13 mouse cellular contexts compared by ENCODE assay signal in the genomic region with DNA sequence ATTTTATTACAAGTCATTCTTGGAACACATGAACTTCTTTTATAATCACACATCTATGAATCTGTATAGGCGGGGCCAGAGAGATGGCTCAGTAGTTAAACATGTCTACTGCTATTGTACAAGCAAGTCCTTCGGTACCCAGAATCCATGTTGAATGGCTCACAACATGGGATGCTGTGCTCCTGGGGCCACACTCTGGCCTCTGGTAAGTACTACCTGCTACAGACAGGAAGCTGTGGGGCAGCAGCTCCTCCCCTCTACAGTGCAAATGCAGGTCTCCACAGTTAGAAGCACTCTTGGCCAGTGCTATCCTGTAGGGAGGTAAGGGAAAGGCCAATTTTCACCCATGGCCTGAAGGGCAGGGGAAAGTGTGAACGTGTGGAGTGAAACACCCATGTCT.
"Had no signal": no experiment of that assay in that cellular context is flagged by ENCODE, and none has a peak within 500 bp of the region (broad histone marks: within the 10 kb centered on the region; RNA-seq: fewer than 3 reads in every experiment).

No protein-coding gene starts in this region.

- H3K27ac ChIP-seq: kidney, postnatal 0 days; left cerebral cortex, adult 2 months; liver, embryonic 14.5 days; midbrain, embryonic 12.5 days; neural tube, embryonic 15.5 days had no signal

- DNase-seq: lung, adult 18-20 months; lung, postnatal 36 days; retina, postnatal 1 day; right cerebral cortex, postnatal 4 days; spleen, adult 18-20 months; thymus, adult 18-20 months; thymus, postnatal 14 days had no signal

- H3K36me3 ChIP-seq: midbrain, embryonic 12.5 days; neural tube, embryonic 15.5 days had no signal

- H3K4me2 ChIP-seq: midbrain, embryonic 12.5 days had no signal

- H3K9me3 ChIP-seq: midbrain, embryonic 12.5 days; neural tube, embryonic 15.5 days had no signal

- H3K9ac ChIP-seq: liver, embryonic 14.5 days; midbrain, embryonic 12.5 days; neural tube, embryonic 15.5 days had no signal

- H3K4me3 ChIP-seq: left cerebral cortex, adult 2 months; myocyte; neural tube, embryonic 15.5 days had no signal
